Mouse (Mus musculus): ENCODE results near the gene Dusp15.

The Dusp15 gene

DNA sequence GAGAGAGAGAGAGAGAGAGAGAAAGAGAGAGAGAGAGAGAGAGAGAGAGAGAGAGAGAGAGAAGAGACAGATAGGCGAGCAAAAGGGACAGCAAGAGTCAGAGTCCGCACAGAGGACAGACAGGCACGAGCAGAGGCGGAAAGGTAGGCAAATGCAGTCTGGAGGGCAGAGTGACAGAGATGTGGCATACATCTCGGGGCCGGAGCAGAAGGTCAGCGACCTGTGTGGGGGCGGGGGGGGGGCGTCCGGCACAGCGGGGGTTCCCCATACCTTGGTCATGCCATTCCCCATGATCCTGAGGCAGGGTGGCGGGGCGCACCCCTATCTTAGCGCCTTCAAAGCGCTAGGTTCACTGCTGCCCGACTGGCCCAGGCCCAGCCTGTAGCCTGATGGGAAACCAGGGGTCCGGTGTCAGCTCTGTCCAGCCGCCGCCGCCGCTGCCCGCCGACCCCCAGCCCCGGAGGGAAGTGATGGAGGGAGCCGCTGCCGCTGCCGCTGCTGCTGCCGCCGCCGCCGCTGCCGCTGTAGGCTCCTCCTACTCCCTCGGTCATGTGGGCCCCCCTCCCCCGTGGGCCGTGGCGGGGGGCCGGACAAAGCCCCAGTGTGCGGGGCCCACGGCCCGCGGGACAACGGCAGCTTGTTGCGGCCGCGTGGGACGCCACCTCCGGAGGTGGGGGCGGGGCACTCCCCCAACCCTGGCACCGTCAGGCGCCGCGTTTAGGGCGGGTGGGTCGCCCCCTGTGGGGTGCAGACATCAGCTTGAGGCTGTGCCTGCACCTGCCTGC lies at the start of gene Dusp15:
Dusp15 (minus strand) TSS at position 634 of the 785 bp plus-strand sequence.
- no peak for DNase-seq (ENCODE audit: low read depth, low spot score)

DNA sequence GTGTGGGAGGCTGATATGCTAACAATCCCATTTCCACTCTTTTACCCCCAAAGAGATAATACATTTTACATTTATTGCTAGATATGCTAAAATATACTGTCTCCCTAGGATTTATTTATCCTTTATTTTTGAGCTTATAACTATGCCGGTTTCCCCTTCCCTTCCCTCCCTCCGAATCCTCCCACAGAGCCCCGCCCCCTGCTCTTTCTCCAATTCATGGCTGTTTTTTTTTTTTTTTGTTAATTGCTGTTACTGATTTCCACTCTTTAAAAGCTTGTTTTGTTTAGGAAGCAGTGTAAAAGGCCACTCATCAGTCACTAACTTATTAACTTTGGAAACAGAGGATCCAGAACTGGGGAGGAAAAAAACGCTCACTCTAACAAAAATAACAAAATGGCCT lies 45.5 kb upstream of the Dusp15 start:
- no peak for DNase-seq (ENCODE audit: low read depth, low spot score)

DNA sequence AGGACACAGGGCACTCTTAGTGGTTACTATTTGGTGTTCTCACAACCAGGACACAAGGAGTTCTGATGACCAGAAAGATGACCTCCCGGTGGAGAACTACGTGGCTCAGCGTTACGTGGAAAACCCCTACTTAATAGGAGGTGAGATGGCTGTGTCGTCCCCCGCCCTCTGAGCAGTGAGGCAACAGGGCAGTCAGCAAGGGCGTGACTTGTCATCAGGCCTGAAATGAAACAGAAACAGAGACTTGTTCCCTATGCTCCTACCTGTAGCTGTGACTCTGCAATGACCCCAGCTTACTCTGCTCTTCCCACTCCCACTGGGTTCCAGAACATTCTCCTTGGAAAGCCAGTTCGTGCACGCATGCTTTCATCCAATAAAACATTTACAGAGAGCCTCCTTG lies 40.0 kb upstream of the Dusp15 start:
- DNase-seq (ENCODE audit: low read depth, low spot score) = no peak

DNA sequence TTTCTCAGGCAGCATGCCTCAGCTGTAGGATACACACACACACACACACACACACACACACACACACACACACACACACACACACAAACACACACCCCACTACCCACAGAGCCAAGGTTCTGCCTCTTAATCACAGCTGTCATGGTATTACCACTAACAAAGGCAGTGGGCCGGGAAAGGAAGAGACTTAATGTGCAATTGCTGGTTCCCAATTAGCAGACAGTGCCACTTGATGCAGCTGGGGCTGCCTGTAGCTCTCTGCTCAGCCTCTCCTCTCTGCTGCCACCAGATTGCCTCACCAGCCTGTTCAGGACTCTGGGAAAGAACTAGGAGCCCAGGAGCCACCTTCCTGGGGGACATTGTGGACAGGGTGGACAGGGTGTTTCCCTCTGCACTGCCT lies 34.1 kb upstream of the Dusp15 start:
- DNase-seq (ENCODE audit: low read depth, low spot score) = no peak

DNA sequence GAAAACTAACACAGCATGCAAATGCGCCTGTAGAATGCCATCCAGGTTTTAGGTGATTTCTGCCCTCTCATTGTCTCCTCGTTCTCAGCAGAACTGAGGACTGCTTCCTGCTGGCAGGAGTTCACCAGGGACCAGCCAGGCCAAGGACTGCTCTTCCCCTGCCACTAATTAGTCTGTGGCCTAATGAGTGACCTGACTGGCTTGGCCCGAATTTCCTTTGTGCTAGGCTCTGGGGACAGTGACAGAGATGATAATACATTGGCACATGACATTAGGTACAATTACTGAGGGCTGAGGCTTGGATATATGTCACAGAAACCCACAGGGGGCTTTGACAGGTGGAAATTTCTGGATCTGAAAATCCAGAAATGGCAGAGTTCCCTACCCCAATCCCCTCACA lies 25.5 kb upstream of the Dusp15 start:
- no peak for DNase-seq (ENCODE audit: low read depth, low spot score)

DNA sequence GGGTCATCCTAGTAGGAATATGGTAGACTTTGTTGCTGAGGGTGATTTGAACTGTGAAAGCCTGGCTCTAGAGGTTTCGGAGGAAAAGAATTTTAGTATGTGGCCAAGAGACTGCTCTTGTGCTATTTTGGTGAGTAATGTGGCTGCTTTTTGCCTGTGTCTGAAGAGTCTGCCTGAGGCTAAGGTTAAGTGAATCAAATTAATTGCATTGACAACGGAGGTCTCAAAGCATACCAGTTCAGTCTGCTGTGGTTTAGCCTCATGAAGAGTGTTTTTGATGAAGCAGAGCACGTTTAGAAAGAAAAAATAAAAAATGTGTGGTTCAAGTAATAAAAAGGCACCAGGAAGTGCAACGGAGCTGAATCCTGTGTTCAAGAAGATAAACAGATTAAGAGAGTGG lies 14.1 kb upstream of the Dusp15 start:
- DNase-seq (ENCODE audit: low read depth, low spot score) = no peak

DNA sequence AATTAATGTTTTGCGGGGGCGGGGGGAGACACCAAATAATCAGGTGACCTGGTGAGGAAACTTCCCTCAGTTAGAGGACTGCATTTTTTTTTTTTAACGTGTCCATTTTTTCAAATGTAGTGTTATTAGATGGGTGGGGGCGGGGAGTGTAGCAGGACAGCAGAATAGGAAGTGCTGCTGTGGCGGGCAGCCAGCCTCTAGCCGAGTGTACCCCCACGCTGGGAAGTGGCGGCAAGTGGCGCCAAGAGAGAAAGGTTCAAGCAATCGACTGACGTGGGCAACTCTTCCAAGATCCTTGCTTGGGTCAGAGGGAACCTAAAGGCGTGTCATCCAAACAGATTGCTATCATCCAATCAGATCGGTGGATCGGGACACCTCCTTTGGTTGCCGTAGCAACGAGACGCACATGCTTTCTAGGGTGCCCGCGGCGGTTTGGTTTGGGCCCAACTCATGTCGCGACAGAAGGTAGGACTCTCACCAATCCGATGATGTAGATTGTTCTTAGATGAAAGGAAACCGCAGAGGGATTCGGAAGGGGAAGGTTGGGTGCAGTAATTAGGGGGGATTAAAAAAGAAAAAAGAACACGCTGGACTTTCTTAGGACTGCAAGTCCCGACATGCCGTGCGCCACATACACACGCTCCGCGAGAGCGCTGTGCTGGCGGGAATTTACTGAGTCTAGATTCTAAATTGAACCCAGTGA lies 10.7 kb upstream of the Dusp15 start, which contains the start of gene Ttll9:
Ttll9 (plus strand) TSS at position 395 of the 703 bp plus-strand sequence.
- peak; percentile 76 for DNase-seq (ENCODE audit: low read depth, low spot score)

DNA sequence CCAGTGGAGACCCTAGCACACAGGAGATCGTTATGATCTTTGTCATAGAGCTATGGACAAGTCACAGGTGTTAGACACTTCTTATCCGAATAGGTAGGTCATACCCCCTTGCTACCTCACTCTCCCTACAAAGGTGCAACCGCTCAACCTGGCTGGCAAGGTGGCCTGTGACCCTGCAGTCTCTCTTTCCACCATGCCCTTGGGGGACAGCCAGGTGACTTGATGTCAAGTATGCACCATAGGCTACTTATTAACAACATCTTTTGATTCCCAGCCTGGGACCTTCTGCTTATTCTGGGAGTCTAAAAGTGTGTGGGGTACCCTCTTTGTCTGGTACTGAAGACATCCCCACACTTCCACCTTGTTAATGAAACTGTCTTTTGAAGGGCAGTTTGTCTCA lies 6.6 kb upstream of the Dusp15 start:
- no peak for DNase-seq (ENCODE audit: low read depth, low spot score)

DNA sequence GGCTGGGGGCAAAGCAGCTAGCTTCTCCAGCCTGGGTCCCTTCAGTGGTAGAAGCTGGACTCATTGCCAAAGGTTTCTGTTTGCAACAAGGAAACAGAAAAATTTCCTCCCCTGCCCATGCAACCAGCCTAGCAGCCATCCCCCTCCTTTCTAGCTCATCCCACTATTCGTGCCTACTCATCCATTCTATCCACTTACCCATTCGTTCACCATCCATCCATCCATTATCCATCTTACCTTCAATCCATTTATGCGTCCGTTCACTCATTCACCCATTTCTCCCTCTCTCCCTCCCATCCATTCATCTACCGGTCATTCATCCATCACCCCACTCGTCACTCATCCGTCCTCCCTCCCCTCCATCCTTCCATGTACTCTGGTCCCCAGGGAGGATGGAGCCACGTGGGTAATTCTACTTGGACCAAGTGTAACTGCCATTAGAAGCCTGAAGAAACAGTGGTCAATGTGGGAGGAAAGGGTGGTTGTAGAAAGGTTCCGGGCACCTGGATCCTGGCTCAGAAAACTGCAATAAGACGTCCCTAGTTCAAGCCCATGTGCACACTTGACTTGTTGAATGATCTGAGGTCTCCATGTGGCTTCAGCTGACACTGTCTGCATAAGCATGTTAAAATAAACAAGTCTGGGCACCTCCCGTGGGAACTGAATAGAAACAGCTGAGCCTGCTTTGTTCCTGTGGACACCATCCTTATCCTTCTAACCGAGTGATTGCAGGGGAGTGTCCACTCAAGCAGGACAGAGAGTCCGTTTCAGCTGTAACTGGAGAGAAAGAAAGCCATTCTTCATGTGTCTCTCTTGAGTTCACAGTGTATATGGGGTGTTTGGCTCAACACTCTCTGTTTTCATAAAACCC lies 587 bp upstream of the Dusp15 start:
- no peak for DNase-seq (ENCODE audit: low read depth, low spot score)

DNA sequence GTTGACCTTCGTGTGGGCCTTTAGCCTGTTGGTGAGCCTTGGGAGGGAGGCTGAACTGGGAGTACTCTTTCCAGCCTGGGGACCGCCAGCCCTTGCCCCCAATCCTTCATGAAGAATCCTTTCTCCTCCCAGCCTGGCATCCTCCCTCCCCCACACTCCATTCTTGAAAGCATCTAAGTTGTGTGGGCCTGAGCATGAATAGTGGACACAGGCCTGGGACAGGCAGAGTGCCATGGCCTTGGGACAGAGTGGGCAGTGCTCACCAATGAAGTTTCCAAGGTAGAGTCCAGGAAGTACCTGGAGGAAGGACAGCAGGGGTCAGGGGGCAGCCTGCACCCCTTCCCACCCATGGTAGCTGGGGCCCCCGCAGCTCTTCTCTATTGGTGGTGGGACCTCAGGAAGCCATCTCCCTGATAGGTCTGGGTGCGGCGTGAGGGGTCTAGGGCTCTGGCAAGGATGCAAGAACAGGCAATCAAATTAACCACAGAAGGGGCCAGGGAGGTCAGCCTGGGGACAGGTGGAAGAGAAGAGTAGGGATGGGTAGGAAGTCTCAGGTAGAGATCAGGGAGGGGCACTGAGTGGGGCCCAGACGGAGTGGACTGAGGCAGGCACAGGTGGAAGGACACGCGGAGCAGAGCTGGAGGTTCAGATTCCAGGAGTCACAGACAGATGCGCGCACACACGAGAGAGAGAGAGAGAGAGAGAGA lies 987 bp downstream of the Dusp15 start:
- no peak for DNase-seq (ENCODE audit: low read depth, low spot score)

DNA sequence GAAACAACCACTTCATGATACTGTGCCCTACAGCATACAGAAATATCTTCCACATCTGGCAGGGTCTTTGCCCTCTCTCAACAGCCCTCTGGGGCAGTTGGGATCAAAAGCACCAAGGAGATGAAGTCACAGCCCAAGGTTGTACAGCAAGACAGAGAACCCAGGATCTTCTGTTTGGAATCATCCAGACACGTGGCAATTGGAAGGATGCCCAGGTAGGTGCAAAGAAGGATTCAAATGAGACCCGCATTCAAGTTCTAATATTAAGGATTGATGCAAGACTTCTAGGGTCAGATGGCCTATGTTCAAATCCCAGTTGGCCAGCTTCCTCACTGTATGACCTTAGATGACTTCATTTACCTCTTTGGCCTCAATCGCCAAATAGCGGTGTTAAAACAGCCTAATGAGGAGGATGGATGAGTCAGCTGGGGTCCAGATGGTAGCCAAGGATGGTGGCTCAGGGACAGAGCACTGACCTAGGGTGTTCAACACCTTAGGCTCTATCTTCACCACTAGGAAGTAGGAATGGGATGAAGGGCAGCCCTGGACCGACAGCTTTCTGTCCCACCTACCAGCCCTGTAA lies 3.0 kb downstream of the Dusp15 start:
- DNase-seq (ENCODE audit: low read depth, low spot score) = no peak

DNA sequence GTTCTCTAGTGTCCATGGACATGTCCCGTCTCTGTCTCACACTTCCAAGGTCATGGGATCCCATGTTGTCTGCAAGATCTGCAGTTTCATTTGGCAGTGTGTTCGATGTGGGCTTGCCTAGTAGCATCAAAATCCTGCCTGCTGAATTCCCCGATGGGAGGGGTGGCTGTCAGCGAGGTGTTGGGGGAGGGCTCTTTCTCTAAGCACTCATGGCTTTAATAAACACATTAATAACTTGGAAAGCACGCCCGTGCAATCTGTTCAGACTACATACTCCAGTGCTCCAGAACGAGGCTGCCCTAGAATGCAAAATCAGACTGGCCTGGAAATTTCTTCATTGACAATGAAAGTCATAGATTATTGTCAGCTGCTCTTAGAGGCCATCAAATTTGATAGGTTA lies 4.4 kb downstream of the Dusp15 start:
- DNase-seq (ENCODE audit: low read depth, low spot score) = no peak

DNA sequence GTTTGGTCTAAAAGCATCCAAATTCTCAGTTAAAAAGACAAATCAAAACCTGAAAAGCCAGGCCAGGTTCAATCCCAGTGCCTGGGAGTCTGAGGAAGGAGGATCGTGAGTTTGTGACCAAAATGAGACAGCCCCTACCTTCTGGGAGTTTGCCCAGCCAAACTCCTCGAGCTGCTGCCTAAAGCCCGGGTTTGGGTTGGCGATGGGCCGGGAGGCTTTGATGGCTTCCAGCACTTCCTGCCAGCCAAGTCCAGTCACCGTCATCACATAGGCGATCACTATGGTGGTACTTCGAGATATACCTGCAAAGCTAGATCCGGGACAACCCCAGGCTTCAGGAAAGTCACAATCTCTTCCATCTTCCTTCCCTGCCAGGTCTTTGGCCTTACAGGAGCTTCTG lies 7.5 kb downstream of the Dusp15 start:
- DNase-seq (ENCODE audit: low read depth, low spot score) = no peak

DNA sequence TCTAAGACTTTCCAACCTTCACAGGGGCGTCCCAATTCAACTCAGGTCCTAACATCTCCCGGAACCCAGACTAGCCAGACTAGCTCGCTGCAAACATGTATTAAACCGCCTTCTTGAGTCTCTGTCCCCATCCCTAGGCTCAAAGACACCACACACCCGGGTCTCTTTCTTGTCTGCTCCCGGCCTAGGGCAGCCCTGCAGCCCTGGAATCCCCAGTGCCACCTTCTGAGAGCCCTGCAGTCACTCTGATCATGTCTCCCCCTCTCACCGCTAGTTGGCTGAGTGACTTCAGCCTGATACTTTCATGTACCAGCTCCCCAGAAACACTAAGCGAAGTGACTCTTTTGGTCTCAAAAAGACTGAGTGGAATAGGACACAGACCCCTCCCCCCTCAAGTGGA lies 7.9 kb downstream of the Dusp15 start:
- no peak for DNase-seq (ENCODE audit: low read depth, low spot score)

DNA sequence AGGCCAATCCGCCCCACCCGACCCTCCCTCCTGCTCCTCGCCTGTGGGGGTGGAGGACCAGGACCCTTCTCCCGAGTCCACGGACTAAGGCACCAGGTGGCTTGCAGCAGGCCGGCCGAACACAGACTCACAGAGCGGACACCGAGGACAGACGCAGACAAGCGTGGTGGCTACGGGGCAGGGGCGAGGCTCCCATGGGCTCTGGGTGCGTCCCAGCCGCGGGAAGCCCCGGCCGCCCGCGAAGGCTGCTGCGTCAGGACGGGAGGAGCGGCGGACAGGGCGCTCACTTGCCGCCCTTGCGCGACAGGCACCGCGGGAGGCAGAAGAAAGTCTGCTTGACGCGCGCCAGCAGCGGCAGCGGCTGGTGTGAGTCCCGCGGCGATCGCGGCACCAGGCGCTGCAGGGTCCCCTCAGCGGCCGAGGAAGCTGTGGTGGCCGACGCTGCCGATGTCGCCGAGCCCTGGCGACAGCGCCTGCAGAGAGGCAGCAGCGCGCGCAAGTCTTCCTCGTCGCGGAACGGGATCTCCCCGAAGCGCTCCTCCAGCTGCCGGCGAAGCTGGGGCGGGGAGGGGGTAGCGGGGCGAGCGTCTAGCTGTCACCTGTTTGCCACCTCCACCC lies 8.5 kb downstream of the Dusp15 start:
- DNase-seq (ENCODE audit: low read depth, low spot score) = no peak

DNA sequence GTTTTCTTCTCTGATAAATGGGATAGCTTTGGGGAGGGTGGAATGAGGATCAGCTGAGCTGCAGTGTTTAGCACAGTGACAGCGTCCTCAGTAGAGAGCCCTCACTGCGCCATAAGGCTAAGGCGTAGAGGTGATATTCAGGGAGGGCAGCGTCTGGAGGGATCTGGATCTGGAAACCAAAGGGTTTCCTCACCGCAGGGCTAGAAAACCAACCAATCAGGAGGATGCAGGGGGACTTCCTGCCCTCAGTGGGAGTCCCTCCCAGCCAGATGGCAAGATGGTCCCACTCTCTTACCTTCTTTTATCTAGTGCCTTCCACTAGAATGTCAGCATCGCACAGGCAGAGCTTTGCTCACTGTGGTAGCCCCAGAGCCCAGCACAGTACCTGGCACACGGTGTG lies 9.7 kb downstream of the Dusp15 start:
- no peak for DNase-seq (ENCODE audit: low read depth, low spot score)

DNA sequence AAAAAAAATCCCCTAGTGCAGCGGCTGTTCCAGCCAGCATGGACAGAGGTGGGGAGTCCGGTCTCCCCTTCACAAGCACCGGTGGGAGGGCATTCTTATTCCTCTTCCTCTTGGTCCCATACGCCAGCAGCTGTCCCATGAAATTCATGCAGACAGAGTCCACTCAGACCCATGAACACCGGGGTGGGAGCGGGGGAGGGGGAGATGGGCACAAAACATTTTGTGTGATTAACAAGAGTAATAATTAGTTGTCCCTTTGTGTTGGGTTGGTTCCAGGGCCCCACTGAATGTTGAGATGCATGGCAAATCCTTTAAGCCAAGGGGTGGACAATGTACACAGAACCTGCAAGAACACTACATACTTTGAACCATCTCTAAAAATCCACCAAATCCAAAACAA lies 10.4 kb downstream of the Dusp15 start:
- DNase-seq (ENCODE audit: low read depth, low spot score) = no peak

DNA sequence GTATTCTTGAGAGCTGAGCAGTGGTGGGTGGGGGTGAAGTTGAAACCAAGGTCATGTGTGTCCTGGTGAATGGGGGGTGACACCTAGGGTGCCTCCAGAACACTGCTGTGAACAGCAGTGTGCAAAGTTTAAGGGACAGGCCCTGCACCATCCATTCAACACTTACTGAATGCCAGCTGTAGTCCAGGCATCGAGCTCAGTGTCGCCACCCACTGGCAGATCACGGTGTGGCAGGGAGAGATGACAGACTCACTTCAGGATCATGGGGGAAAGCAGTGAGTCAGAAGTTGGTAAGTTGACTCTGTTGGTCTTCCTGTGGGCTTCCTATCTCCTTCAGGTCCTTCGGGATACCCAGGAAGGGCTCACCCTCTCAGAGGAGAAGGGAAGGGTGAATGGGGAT lies 11.7 kb downstream of the Dusp15 start:
- no peak for DNase-seq (ENCODE audit: low read depth, low spot score)

DNA sequence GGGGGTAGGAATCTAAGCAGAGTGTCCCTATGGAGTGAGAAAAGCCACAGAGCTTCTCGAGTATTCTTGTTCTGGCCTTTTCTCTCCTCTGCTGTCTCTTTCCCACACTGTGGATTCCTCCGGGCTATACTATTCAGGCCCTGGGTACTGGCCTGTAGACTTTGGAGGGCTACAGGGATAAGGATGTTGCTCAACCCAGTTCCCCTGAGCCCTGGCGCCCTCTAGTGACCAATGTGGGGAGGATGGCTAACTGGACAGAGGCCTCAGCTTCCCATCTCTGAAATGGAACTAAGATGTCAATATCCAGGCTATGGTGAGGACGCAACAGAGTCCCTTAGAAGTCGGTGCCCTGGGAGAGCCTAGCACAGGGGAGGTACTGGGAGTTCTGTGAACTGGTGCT lies 17.9 kb downstream of the Dusp15 start:
- no peak for DNase-seq (ENCODE audit: low read depth, low spot score)

DNA sequence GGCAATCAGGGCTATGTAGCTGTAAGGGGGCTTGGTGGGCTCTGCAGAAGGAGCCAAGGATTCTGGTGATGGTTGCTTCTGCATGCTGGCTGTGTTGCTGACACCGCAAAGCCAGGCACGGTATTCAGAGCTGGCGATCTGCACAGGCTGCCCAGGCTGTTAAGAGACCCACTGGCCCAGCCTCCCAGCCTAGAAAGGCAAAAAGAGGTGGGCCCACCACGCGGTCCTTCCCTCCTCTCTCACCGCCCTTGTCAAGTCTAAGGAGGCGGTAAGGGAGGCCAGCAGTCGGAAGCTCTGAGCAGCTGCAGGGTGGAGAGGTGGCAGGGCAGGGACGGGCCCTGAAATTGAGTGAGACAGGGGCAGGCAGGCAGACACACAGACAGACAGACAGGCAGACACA lies 18.4 kb downstream of the Dusp15 start, which contains the start of gene Foxs1:
Foxs1 (minus strand) TSS at position 161 of the 400 bp plus-strand sequence.
- DNase-seq (ENCODE audit: low read depth, low spot score) = no peak
